Mouse (Mus musculus): ENCODE data around the gene Clrn3.
"Not testable (repeated sequence)": the region's sequence is repeated elsewhere in the genome, so short reads cannot be mapped to it uniquely, and the experiment has no call there.

Clrn3 gene

DNA sequence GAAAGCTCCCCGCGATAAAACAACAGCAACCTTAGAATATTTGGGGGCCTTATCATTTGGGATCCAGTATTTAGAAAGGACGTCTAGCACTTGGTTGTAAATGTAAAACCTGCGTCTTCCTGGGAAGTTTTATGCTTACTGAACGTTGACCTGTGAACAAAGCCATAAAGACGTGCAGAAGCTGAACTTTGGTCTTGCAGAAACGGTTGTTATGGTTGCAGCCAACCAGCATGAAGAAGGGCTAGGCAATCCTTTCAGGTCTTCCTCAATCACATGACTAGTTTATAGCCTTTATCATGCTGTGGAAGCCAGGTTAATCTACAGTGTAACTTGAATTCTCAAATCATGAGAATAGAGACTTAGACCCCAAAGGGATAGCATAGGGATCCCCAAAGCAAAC lies at the start of gene Clrn3:
Gene Clrn3, minus strand, starts transcription at position 140 of the 400 bp plus-strand sequence.
- no peak for DNase-seq

DNA sequence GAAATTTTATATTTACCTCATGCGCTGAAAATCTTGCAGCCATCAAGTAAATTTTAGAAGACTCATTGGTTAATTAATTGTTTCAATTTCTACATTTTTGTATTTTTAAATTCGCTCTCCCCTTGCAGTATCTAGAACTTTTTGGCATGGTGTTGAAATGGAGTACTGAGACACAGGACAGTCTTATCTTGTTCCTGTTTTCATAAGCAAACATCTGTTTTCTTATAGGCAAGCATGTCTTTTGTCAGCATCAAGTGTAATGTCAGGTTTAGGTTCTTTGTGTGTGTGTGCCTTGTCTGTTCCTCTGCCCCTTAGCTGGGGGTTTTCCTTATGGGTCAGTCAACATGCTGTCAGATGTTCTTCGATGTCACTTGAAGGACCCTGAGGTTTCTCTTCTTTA lies 47.9 kb upstream of the Clrn3 start:
- no peak for DNase-seq

DNA sequence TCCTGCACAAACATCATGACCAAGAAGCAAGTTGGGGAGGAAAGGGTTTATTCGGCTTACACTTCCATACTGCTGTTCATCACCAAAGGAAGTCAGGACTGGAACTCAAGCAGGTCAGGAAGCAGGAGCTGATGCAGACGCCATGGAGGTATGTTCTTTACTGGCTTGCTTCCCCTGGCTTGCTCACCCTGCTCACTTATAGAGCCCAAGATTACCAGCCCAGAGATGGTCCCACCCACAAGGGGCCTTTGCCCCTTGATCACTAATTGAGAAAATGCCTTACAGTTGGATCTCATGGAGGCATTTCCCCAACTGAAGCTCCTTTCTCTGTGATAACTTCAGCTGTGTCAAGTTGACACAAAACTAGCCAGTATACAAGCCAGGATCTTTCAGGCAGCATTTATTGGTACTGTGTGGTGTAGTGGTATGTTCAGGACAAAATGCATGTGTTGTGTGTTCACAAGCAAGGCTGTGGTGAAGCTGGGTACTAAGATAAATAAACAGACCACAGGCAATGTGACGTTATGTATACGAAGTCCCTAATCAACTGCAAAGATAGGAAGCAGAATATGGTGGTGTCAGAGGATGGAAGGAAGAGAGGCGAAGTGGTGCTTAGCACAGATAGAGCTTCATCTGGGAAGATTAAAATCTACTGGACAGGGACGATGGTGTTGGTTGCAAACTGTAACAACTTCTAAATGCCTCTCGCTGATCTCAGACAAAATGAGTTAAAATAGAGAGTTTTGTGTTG lies 47.0 kb upstream of the Clrn3 start:
- DNase-seq, result not testable (repeated sequence)

GRCm38 (mm10) chr7:135571951-135572559 lies 43.6 kb upstream of the Clrn3 start:
- no peak for DNase-seq

- DNase-seq, result no peak
These were observed 42.9 kb upstream of the Clrn3 start for GRCm38 (mm10) chr7:135571392-135571791.

DNA sequence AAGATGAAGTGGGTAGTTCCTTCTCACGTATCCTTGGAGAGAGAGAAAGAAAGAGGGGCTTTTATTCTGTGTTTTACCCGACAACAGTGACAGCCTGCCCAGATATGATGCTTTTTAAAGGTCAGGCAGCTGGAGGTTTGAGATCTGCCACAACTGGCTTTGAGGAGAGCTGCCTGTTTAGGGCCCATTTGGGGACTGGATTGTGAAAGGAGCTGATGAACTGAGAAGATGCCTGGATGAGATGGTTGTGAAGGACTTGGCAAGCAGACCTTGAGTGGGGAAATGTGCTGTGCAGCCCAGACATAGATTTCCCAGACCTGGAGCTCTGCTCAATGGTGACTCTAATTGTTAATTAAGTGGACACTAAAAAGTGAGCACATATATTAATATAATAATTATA lies 40.1 kb upstream of the Clrn3 start:
- no peak for DNase-seq

DNA sequence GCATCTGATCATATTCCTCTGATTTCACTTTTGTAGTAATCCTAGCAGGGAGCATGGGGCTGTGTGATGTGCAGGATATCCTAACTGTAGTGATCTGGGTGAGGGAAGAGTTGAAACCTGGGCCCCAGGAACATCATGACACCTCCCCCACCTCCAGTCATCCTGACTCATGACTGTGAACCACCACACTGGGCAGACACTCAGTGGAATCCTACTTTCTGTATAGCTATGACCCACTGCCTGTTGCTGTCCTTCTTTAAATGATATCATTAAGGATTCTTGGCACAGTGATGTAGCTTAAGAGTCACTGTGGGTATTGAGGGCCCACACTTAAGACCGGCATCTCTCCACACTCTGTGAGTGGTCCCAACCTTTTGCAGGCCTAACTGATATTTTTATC lies 39.1 kb upstream of the Clrn3 start:
- DNase-seq, result no peak

DNA sequence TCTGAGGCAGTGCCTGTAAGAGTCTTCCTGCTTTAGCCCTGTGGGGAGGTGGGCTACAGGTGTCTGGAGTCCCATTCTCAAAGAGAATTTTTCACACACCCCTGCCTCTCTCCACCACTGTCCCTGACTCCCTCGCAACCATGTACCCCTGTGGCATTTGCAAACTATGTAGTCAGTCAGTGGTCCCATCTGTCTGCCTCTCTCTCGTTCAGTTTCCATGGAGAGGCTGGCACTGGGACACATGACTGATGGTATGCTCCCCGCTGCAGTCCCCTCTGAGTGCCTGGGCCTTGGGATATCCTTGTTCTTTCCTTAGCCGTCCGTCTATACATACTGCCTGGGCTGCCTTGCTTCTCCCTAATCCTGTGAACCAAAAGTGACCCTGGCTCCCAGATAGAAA lies 37.6 kb upstream of the Clrn3 start:
- DNase-seq, result peak; percentile 18

GRCm38 (mm10) chr7:135564022-135564421 lies 35.6 kb upstream of the Clrn3 start:
- DNase-seq, result no peak

GRCm38 (mm10) chr7:135560280-135560679 lies 31.8 kb upstream of the Clrn3 start:
- DNase-seq, result no peak

GRCm38 (mm10) chr7:135556663-135557402 lies 28.4 kb upstream of the Clrn3 start:
- no peak for DNase-seq

DNA sequence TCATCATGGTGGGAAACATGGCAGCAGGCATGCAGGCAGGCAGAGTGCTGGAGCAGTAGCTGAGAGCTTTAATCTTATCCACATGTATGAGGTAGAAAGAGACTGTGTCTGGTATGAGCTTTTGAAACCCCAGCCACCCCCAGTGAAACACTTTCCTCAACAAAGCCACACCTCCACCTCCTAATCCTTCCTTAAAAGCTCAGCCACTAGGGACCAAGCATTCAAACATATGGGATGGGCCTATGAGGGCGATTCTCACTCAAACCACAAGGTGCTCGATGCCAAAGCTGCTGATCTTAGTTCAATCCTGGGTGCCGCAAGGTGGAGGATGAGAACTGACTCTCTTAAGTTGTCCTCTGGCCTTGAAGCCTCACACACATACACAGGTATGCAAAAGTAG lies 25.1 kb upstream of the Clrn3 start:
- no peak for DNase-seq

DNA sequence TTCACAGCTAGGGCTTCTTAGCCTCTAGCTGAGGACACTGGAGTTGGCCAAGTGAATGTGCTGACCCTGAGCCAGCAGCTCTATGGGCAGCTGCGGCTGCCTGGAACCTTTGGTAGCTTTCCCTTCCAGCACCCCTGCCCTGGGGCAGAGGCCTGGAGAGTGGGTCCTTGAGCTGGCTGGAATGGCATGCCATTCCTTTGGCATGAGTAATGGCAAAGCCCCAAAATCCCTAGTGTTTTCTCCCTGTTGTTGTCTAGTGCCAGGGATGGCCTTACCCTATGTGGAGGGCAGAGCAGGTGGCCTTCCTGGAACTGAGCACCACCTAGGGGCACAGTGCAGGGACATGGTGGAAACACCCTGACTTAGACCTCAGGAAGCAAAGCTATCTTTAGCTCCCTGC lies 23.1 kb upstream of the Clrn3 start:
- DNase-seq, result no peak

GRCm38 (mm10) chr7:135548434-135548833 lies 20.0 kb upstream of the Clrn3 start:
- no peak for DNase-seq

GRCm38 (mm10) chr7:135546530-135546929 lies 18.1 kb upstream of the Clrn3 start:
- no peak for DNase-seq

- DNase-seq, result no peak
These were observed 17.5 kb upstream of the Clrn3 start for GRCm38 (mm10) chr7:135545957-135546356.

GRCm38 (mm10) chr7:135544321-135544720 lies 15.9 kb upstream of the Clrn3 start:
- DNase-seq, result no peak

GRCm38 (mm10) chr7:135543033-135543432 lies 14.6 kb upstream of the Clrn3 start:
- no peak for DNase-seq

- no peak for DNase-seq
These were observed 13.8 kb upstream of the Clrn3 start for GRCm38 (mm10) chr7:135542235-135542634.

DNA sequence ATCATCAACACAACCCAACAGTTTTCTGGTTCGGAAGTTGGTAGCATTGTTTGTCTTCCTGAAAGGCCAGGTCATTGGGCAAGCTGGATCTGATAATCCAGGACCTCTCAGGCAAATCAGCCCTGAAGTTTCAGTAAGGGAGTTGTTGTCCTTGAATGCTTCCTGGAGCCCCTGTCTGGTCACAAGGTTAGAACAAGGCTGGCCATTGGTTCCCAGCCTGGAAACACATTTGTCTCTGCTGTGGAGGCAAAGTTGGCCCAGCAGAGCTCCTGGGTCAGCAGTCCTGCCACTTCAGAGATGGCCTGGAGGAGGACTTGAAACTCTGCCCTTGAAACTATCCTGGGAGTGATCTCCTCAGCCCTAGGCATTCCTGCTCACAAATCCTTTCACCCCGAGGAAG lies 11.0 kb upstream of the Clrn3 start:
- no peak for DNase-seq

GRCm38 (mm10) chr7:135537948-135538741 lies 9.7 kb upstream of the Clrn3 start:
- peak; percentile 43 for DNase-seq

GRCm38 (mm10) chr7:135537341-135537901 lies 9.0 kb upstream of the Clrn3 start, which contains the start of gene Ptpre:
Gene Ptpre (plus strand): TSS chr7:135537481.
- DNase-seq, result peak; percentile 87

DNA sequence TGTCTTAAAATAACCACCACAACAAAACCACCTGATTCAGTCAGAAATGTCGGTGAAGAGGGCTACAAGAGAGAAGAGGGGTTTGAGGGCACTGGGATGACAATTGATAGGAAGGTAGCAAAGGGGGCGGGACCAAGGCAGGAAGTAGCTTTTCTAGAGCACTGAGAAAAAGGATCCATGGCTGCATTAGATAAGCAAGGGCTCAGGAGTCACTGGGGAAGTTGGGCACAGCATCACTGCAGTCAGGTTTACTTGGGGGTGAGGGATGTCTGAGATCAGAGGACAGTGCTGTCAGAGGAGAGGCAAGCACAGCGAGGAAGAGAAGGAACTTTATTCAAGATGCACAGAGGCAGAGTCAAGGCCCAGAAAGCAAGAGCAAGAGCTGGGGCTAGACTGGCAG lies 7.5 kb upstream of the Clrn3 start:
- no peak for DNase-seq

Measured in right cerebral cortex, postnatal 14 days (tissue).